Mouse (Mus musculus) gastrocnemius, postnatal 25 days (tissue): ENCODE results near the gene Camkk1. TPM values are rescaled to one million over a fixed set of nuclear protein-coding genes. Genes with fewer than 3 reads are reported as not detected.

Source experiments
- DNase-seq: peaks from one replicate; pipeline ENCODE4 v3.0.0; 2022
- total RNA-seq, 2 experiments: library from RNA; stranded (reverse); gene quantifications; 1 replicate in 1 of 2; 2 replicates in 1 of 2; pipeline ENCODE4 v1.2.3; 2021

Camkk1 gene
- total RNA-seq, 2 experiments from 2014 or later: 1.00 to 1.2 TPM

DNA sequence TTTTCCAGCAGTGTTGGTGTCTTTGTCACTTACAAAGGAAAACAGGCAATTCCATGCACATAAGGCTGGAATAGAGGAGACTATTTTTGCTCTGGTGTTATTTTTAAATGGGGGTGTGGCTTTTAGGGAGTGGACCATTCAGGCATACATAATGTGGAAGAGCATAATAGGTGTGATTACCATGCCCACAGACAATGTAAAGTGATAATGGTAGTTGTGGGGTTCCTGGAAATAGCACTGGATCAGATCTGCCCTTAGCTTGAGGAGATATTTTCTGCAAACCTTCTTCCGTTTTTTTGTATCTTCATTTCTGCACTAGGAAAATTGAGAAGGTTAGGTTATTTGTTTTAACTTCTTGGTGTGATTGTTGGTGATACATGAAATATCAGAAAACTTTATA, 34.0 kb downstream of the Camkk1 start:
- DNase-seq: no peak

DNA sequence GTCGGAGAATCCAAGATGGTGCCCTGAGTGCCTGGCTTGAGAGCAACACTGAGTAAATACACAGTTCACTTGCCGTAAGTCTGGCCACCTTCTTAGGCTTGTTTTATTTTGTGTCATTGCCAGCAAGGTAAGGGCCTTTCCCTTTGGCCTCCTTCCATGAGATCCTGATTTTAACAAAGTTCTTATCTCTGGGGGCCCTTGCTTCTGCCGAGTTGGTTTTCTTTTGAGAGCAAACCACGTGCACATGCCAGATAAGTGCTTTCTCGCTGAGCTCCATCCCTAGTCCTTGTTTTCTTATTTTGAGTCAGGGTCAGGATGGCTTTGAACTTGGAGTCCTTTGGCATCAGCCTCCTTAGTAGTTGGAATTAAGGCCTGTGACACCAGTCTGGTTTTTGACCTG, 38.9 kb downstream of the Camkk1 start:
- no peak for DNase-seq

DNA sequence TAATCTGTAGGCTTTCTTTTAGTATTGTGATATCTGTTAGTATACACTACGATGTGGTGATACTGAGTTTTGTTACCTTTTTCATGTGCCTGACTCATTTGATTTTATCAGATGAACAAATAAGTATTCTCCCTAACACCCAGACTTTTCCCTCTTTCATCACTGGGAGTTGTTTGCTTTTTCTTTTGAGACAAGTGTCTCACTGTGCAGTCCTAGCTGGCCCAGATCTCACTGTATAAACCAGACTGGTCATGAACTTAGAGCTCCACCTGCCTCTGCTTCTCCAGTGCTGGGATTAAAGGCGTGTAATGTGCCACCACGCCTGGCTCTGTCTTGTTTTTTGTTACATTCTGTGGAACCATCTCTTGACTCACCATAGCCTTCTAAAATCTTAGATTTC, 40.8 kb downstream of the Camkk1 start:
- no peak for DNase-seq

DNA sequence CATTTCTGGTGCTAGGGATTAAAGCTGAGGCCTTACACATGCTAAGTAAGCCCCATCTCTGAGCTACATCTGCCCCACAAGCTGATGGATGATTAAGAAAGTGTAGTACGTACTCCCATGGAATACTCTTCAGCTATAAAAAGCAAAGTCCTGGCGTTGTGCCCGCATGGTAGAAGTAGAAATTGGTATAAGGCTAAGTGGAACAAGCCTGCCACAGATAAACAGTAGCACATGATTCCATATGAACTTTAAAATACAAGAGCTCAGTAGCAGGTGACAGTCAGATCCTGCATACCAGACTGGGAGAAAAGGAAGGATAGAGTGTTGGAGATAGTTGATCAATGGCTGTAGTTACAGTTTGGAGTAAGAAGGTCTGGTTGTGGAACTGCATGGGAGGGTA, 42.6 kb downstream of the Camkk1 start:
- DNase-seq: no peak

DNA sequence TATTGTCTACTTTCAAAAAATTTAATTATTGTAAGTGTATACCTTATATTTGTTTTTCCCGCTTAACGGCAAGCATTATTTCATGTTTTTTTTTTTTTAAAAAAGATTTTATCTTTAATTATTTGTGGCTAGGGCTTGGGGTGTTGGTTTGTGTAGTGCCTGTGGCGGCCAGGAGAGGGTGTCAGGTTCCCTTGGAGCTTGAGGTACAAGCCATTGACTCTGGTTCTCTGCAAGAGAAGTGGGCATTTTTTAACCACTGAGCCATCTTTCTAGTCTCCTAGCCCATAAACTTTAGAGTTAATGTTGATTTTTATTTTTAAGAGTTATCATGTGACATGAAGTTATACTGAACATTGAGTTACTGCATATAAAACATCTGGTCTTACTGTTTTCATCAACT, 53.0 kb downstream of the Camkk1 start:
- no peak for DNase-seq

DNA sequence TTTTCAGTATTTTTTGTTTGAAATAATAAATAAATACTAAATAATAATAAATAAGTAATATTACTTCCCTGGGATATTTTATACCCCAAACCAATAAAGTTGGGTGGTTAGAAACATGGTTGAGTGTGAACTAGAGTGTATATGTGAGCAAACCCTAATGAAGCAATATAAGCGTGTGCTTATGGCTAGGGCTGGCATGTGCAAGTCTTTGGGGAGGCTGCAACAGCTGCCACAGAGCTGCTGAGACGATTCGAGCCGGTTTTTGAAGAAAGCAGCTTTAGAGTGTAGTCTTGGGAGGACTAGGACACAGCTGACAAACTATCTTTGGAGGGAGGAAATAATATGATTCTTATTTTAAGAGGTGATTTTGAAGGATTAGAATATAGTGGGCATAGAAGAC, 57.5 kb downstream of the Camkk1 start:
- no peak for DNase-seq

DNA sequence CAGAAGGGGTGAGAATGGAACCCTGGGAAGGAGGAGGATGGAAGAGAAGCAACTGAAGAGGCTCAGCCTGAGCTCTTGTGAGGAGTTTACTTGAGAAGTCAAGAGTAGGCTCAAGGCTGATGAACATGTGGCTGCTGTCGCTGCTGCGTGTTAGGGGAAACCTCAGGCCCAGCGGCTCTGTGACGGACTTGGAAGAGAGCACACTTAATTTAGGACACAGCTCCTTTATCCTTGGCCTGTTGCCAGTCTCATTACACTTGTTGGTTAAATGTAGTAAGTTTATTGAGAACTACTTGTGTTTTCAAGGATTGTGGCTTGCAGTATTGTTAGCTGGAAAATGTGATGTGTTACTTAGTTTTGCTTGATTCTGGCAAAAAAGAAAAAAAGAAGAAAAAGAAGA, 57.9 kb downstream of the Camkk1 start:
- DNase-seq: no peak

DNA sequence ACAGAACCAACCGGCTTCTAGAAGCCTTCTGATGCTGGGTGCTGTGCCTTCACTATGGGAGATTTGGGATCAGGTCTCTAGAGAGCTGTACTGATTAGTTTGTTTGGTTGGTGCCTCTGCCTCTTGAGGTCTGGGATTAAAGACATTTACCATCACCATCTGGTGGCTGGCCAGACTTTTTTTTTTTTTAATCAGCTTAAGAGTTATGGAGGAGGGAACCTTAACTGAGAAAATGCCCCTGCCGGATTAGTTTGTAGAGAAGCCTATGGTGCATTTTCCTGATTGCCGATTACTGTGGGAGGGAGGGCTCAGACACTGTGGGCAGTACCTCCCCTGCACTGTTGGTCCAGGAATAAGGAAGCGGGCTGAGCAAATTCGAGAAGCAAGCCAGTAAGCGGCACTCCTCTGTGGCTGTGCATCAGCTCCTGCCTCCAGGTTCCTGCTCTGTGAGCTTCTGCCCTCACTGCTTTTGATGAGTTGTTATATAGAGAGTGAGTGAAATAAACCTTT, 58.5 kb downstream of the Camkk1 start:
- DNase-seq: no peak

DNA sequence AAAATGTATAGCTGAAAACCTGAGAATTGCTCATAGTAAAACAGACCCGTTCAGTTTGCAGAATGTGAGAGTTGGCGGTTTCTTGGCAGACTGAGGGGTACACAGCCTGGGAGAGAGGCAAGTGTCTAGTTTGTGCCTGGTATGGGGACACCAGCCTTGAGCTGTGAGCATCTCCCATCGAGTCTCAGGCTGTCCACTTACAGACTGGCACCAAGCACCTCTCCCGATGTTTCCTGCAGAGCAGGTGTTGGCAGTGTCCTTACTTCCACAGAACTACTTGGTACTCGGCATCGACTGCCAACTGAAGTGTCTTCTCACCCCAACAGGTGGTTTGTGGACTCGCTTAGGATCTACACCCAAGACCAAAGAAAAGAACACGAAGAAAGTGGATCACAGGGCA, 59.8 kb downstream of the Camkk1 start:
- no peak for DNase-seq

DNA sequence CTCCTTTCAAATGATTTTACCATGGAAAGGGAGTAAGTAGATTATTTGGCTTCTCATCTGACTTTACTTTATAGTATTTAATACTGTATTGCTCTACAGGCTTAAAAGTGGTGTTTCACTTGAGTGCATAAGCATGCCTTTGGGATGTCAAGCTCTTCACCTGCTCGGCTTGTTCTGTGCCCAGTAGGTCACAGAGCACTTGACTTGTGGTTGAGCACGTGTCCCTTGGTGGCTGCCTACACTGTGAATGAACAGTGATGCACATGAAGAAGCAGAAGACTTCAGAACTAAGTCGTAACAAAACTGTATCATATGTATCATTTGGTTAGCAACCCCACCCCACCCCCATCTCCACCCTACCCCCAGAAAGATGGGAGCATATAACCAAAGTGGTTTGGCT, 61.5 kb downstream of the Camkk1 start:
- DNase-seq: no peak

DNA sequence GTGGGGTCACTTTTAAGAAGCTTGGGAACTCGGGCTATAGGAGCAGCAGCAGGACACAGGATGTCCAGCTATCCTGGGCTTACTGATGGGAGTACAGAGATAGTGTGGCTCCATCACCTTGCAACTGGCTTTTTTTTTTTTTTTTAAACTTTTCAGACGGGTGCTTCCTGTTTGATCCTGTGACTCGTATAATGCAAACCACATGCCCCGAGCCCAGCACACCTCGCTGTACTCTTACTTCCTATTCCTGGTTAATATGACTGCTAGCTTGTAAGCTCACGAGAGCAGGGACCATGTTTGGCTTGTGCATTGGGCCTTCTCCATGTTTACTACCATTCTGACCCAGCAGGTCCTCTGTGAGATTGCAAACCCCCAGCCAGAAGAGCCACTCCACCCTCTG, 65.5 kb downstream of the Camkk1 start:
- DNase-seq: no peak

DNA sequence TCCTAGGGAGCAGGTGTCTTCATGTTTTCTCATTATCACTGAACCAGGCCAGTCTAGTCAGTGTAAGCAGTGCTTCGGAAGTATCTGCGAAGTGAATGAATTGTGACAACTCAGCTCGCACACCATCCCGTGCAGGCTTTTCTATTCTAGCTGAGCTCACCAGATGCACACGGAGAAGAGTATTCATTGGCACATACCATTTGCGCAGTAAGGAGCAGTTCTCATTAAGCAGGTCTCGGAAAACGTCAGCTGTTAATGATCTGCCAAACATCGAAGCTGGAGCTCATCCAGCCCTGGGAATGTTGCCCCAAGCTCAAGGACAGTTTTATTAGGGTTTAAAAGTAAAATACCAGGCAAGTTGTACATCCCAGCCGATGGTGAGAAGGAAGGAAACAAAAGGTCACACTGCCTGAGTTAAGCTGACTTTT, 66.0 kb downstream of the Camkk1 start:
- no peak for DNase-seq

DNA sequence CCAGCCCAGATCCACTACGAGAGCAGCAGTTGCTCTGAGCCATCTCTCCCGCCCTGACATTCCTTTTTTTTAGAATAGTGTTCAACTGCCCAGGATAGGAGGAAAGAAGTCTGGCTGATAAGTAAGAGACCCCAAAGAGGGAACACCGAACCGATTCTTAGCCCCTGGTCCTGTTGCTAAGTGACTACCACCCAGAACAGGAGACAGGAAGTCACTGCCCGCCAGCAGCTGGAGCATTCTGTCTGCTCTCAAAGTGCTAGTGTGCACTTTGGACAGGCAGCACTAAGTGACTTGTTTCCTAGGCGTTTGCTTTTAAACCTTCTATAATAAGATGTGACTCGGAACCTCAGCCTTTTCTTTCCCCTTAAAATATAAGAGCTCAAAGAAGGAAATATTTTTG, 66.6 kb downstream of the Camkk1 start:
- DNase-seq: no peak

DNA sequence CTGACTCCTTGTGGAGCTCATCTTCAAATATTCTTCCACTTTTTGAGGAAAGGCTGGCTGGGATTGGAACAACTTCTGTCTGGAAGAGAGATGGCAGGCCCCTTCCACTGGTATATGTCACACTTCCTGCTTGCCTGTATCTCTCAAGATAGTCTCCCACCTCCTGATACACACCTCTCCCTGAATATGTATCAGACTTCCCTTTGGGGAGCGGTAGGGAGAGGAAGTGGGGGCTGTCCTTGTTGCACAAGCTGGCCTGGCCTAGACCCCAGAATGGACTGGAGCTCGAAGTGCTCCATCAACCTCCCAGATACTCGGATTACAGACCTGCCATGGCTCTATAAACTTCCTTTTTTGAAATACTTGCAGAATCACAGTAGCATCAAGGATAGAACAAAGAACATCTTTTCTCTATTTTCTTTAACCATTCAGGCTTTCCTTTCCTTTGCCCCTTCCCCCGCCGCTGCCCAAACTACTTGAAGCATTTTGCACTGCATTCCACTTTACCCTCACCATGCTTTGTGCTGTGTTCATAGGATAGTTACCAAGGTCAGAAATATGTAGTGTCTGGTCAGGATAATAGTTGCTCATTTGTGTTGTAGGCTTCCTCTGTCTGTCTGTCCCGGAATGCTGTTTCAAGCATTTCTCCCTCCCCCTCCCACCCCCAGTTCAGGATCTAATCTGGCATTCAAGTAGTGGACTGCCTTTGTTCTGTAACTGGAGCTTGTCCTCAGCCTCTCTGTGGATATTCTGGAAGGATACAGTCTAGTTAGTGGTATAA, 69.1 kb downstream of the Camkk1 start:
- no peak for DNase-seq

DNA sequence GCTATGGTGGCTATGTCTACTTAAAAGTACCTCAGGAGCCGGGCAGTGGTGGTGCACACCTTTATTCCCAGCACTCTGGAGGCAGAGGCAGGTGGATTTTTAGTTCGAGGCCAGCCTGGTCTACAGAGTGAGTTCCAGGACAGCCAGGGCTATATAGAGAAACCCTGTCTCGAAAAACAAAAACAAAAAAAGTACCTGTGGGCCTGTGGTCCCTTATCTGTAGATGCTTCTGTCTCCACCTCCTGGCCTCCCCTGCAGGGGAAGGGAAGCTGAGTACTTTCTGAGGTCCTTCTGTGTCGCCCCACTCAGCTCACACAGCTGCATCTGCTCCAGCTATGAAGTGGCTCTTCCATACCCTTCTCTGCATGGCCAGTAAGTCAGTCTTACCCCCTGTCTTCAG, 71.5 kb downstream of the Camkk1 start, which contains the start of gene Itgae:
Gene Itgae, plus strand, starts transcription at position 301 of the 400 bp plus-strand sequence.
- DNase-seq: no peak

DNA sequence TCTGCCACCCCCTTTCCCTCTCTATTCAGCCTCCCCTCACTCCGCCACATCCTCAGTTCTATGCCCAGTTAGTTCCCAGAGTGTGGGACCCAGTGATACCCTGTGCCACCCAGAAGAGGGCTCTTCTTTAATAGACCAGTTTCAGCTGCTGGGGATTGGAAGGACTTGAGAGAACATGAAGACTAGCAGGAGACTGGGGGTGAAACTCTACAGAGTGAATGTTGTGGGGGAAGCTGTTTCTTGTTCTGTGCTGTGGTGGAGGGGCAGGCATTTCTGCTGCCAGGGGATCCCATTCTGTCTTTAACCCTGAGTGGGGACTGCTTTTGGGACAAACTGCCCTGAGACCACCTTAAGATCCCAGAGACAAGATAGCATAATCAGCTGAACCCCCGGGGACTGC, 72.0 kb downstream of the Camkk1 start:
- no peak for DNase-seq

Other genes starting within 250 kb of the Camkk1 start
- gene Cyb5d2, start 222.9 kb upstream of the Camkk1 start, total RNA-seq: 10 to 100 TPM; 12.9 to 14.6 TPM
- gene Zzef1, start 222.8 kb upstream of the Camkk1 start, total RNA-seq: 10 to 100 TPM; 12.5 to 12.8 TPM
- 10 to 100 TPM in 1 of 2 experiments, 1 to 10 TPM in 1; 7.2 to 12.9 TPM for gene Atp2a3, start 57.8 kb upstream of the Camkk1 start, total RNA-seq
- gene P2rx1, start 19.9 kb upstream of the Camkk1 start, total RNA-seq: 1 to 10 TPM in 1 of 2 experiments, under 1 TPM in 1; 0.31 to 1.6 TPM
- gene Ncbp3, start 28.8 kb downstream of the Camkk1 start, total RNA-seq: 1 to 10 TPM; 2.8 to 3.1 TPM
- under 1 TPM; 0.11 to 0.15 TPM for gene Itgae, start 71.6 kb downstream of the Camkk1 start, total RNA-seq
- under 1 TPM; 0.10 to 0.38 TPM for gene Haspin, start 119.3 kb downstream of the Camkk1 start, total RNA-seq
- 1 to 10 TPM; 8.7 to 9.7 TPM for gene P2rx5, start 141.4 kb downstream of the Camkk1 start, total RNA-seq
- gene Emc6, start 158.0 kb downstream of the Camkk1 start, total RNA-seq: 10 to 100 TPM; 77.8 to 87.8 TPM
- gene Tax1bp3, start 158.1 kb downstream of the Camkk1 start, total RNA-seq: 10 to 100 TPM; 10.1 to 15.2 TPM
- gene Ctns, start 180.0 kb downstream of the Camkk1 start, total RNA-seq: 1 to 10 TPM; 5.6 to 7.4 TPM
- 1 to 10 TPM in 1 of 2 experiments, under 1 TPM in 1; 0.59 to 1.0 TPM for gene Shpk, start 180.5 kb downstream of the Camkk1 start, total RNA-seq
- under 1 TPM in 1 of 2 experiments, not detected in 1; 0.21 TPM for gene Trpv1, start 215.3 kb downstream of the Camkk1 start, total RNA-seq
- under 1 TPM in 1 of 2 experiments, not detected in 1; 0.05 TPM for gene Trpv3, start 248.4 kb downstream of the Camkk1 start, total RNA-seq